Mouse (Mus musculus): ENCODE data around the gene Arl5c.
A peak's percentile ranks its signal among the peaks of the same experiment; 100 is the strongest.

Gene Arl5c

DNA sequence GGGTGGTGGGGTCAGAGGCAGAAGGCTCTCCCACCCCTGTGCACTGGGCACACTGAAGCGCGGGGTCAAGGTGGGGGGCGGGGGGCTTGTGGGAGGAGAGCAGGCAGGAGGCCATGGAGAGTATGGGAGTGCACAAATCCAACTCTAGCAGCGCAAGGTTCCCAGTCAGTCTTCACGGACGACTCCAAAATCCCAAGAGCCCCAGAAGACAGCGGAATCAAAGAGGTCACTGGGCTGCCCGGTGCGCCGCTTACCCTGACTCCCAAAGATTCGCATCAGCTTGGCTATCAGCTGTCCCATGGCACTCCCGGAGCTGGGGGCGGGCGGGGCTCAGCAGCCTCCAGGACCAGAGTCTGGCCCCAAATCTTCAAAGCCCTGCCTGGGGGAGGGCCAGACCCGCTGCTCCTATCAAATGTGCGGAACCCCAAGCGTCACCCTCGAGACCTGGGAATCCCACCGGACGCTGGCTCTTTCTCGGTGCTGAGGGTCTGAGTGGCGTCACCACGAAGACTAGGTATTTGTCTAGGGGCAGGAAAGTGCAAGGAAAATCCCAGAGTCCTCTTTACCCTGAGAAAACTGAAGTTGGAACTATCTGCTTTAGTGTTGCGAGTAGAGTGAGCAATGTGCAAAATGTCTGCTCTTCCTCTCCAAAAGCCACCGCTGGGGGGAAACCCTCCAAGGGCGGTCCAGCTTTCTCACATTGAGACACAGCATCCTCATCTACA lies at the start of gene Arl5c:
Gene Arl5c (minus strand): TSS at position 618 of the 725 bp plus-strand sequence.
- DNase-seq (ENCODE audit: low spot score), result no peak

DNA sequence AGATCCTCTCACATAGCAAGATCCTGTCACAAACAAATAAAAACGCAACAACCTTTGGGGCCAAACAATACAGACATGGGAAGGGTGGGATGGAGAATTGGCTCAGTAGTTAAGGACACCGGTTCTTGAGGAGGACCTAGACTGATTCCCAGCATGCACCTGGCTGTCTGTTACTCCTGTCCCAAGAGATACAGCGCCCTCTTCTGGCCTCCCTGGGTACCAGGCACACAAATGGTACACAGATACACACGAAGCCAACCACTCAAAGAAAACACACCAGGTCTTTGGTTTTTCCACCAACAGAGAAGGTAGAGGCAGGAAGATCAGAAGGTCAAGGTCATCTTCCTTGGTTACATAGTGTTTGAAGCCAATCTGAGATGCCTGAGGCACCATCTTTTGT lies 49.6 kb upstream of the Arl5c start:
- DNase-seq (ENCODE audit: low spot score), result no peak

DNA sequence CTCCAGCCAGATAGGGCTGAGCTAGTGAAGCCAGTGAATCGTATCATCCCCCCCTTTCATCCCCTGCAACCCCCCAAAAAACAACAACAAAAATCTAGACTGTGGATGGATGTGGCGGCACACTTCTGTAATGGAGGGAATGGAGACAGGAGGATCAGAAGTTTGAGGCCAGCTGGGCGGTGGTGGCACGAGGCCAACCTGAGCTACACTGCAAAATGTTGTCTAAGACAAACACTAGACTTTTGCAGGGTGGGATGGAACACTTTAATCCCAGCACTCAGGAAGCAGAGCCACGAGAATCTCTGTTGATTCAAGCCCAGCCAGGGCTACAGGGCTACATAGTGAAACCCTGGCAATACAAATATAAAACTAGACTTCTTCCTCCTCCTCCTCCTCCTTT lies 48.1 kb upstream of the Arl5c start:
- no peak for DNase-seq (ENCODE audit: low spot score)

DNA sequence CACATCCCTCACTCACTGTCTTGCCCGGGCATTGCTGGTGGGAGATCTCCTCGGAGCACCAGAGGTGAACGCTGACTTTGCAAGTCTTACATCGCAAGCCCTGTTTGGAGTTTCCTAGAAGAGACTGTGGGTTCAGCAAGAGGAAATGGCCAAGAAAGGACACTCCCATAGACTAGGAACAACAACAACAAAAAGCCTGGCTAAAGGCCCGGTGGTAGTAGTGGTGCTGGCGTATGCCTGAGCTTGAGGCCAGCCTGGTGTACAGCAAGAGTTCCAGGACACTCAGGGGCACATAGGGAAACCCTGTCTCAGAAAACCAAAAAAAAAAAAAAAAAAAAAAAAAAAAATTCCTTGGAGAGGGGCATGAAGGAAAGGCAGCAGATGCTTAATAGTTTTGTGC lies 46.8 kb upstream of the Arl5c start:
- DNase-seq (ENCODE audit: low spot score), result no peak

DNA sequence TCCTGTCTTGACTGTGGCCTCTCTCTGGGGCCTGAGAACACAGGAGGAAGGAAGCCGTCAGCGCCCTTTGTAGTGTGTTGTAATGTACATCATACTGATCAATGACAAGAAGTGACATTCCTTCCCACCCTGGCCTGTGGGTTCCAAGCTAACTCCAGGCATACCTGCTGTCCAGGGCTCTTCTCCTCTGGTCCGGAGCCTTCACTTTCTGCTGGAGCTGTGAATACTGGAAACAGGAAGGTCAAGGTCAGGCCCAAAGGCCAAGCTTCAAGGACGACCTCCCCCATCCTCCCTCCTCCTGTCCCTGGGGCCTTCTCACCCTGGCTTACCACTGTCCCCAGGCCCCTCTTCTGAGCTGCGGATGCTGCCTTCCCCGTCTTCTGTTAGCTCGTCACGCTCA lies 45.0 kb upstream of the Arl5c start:
- DNase-seq (ENCODE audit: low spot score), result no peak

DNA sequence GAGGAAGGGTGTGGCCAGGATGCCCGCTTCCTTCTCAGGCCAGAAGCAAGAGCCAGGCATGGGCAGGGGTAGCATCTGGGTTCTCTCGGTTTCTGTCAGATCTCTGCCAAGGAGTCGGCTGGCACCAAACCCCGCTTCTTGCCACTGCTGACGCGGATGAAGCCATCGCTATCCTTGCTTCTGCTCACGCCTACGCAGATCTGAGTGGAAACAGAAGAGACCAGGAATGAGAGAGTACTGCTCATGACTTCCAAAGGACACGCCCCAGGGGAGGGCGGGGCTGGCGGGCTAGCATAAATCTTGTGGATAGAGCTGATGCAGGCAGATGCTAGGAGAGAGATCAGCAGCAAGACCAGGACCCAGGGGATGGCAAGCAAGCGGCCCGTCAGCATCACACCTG lies 41.9 kb upstream of the Arl5c start:
- no peak for DNase-seq (ENCODE audit: low spot score)

DNA sequence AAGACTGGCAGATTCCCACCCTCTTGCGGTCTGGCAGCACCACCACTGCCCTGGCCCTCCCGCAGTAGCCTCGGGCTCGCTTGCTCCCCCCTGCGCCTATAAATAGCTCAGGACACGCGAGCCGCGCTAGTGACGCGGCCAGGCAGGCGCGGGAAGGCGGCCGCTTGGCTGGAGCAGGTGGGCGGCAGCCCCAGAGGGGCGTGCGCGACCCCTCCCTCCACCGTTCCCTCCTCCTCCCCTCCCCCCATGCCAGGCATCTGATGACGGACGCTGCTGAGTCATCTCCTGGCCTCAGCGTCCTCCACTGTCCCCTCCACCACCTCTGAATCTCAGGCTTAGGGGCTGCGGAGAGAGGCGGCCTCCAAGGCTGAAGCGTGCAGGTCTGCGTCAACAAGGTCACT lies 40.0 kb upstream of the Arl5c start:
- DNase-seq (ENCODE audit: low spot score), result no peak

DNA sequence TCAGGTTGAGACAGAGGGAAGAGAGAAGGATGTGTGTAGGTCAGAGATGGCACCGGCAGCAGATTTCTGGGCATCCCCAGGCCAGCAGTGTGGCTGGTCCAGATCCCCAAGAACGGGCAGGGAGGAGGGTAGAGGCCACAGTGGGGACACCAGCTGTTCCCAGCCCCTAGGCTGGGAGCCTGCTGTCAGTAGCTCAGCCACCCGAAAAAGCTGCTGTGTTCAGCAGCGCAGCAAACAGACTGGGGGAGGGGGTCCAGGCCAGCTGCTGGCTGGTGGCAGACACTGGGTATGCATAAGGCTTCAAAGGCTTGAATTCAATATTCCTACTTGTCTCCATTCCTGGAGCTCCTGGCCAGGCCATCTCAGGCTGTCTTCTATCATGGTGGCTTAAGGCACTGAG lies 38.9 kb upstream of the Arl5c start:
- DNase-seq (ENCODE audit: low spot score), result no peak

DNA sequence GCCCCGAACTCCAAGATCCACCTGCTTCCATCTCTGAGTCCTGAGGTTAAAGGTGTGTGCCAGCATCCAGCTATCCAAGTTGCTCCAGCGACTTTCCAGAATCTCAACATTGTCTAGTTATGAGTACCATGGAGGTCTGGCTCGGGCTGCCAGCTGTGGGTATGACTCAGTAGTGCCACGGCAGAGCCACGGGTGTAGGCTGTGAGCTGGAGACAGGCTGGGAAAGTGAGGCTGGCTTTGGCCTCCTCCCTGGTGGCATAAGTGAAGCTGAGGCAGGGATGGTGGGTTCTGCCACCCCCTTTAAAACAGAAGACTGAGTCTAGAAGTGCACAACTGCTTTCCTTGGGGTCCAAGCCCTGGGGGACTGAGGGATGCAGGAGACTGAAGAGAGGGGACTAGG lies 38.1 kb upstream of the Arl5c start:
- no peak for DNase-seq (ENCODE audit: low spot score)

DNA sequence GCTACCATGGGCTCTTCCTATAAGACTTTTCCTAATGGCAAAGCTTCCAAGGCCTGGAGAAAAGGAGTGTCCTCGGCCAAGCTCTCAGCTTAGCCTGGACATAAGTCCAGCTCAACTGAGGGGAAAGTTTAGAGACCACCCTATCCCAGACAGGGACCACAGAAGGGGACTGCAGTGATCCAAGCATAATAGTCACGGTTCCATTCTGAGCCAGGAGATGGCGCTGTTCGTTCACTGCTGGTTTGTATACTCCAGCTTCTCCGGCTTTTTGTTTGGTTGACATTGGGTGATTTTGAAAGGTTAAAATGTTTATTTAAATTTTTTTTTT lies 35.4 kb upstream of the Arl5c start:
- peak; percentile 74 for DNase-seq (ENCODE audit: low spot score)

DNA sequence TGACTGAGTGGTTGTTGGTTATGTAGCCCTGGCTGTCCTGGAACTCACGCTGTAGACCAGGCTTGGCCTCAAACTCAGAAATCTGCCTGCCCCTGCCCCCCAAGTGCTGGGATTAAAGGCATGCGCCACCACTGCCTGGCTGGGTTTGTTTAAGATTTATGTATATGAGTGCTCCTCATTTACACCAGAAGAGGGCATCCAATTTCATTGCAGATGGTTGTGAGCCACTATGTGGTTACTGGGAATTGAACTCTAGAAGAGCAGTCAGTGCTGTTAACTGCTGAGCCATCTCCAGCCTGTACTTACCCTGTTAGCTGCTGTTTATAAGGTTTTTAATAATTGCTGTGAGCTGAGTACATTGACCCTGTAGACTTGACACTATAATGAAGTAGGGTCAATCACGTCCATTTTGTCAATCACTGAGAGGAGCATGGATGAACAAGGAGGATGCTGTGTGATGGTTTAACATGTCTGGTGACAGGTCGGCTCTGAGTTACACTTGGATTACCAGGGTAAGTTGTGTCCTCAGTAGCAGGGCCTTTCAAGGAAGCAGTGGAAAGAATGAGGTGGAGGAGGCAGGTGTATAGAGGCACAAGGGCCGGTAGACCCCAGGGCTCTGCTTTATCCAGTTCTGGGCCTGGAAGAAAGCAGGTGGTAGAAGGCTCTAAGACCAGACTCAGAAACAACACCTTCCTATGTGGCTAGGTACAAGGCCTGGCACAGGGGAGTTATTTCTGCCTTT lies 34.9 kb upstream of the Arl5c start:
- DNase-seq (ENCODE audit: low spot score), result no peak

DNA sequence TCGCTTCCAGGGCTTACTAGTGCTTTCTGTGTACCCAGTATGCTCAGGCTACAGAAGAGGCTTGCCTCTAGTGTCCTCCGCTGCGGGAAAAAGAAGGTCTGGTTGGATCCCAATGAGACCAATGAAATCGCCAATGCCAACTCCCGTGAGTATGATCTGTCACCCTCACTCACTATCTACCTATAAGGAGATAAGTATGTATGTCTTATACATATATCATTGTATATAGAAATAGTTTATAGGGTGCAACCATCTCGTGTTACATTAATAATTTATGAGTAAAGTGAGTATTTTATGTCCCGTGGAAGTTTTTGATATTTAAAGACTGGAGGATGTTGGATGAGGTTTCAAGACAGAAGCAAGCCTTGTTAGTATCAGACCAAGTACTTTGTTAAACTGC lies 31.8 kb upstream of the Arl5c start:
- no peak for DNase-seq (ENCODE audit: low spot score)

DNA sequence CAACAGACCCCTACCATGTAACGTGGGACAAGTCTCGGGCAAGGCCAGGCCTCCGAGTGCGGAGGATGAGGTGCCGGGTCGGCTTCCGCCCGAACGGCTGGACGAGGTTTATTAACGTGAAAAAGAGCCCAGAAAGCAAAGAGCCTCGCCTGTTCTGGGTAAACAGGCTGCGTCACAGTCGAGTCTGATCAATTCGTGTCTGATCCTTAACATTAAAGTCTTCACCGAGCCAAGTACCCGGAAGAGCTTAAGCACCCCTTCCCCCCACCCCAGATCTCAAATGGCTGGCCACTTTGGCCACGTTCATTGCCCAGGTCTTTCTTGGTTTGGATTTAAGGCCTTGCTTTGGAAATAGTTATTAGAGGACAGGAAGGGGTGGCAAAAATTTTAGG lies 31.3 kb upstream of the Arl5c start:
- DNase-seq (ENCODE audit: low spot score), result no peak

DNA sequence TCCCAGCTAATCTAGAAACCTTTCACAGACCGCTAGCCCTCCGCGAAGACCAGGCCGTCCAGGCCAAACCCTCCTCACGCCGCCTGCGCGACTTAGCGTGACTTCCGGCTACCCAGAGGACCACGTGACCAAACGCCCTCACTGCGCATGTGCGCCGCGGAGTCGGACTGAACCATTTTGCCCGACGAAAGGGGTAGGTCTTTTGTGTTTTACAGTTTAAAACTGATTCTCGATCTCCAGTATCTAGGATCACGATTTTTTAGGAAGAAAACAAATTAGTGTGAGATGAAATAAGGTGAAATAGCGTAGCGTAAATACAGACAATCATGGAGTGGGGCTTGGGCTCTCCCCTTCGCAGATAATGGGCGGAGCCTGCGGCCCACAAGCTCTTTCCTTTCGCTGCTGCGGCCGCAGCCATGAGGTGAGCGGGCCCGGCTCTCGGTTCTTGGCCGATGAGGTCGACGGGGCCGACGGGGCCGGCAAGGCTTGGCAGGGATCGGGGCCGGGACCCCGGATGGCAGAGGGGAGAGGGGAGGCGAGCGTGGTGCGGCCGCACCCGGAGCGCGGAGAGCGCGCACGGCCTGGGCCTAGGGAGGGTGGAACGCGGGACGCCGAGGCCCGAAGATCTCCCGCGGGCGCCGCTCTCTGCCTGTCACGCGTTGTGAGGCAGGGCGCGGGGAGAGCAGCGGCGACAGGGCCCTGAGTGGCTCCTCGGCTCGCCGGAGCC lies 30.8 kb upstream of the Arl5c start, which contains the start of gene Rpl19:
Gene Rpl19 (plus strand): TSS at position 141 of the 727 bp plus-strand sequence.
- peak; percentile 94 for DNase-seq (ENCODE audit: low spot score)

DNA sequence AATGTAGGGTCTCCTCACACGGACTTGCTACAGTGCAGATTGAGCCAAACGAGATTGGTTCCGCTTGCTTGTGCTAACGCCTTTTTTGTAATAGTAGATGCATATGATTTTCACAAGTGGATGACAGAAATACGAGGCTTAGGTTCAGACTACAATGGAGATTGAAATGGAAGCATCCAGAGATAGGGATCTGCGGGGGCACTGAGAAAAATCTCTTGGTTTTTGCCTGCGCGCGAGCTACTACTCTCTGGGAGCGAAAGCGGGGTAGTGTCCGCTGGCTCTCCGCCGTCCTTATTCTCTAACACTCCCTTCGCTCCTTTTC lies 30.2 kb upstream of the Arl5c start:
- no peak for DNase-seq (ENCODE audit: low spot score)

DNA sequence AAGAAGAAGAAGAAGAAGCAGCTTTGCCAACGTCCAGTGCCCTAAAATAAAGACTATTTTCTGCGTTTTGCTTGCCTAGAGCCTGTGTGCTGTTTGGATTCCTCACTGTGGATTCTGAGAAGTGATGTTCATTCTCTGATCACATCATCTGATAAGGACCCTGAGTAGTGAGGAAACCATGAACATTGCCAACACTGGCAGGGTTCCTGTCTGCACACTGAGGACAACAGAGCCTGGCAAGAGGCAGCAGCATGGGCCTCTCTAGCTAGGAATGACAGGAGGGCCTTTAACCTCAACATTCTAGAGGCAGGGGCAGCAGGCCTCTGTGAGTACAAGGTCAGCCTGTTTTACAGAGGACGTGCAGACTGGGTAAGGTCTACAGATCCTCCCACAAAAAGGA lies 28.5 kb upstream of the Arl5c start:
- DNase-seq (ENCODE audit: low spot score), result no peak

DNA sequence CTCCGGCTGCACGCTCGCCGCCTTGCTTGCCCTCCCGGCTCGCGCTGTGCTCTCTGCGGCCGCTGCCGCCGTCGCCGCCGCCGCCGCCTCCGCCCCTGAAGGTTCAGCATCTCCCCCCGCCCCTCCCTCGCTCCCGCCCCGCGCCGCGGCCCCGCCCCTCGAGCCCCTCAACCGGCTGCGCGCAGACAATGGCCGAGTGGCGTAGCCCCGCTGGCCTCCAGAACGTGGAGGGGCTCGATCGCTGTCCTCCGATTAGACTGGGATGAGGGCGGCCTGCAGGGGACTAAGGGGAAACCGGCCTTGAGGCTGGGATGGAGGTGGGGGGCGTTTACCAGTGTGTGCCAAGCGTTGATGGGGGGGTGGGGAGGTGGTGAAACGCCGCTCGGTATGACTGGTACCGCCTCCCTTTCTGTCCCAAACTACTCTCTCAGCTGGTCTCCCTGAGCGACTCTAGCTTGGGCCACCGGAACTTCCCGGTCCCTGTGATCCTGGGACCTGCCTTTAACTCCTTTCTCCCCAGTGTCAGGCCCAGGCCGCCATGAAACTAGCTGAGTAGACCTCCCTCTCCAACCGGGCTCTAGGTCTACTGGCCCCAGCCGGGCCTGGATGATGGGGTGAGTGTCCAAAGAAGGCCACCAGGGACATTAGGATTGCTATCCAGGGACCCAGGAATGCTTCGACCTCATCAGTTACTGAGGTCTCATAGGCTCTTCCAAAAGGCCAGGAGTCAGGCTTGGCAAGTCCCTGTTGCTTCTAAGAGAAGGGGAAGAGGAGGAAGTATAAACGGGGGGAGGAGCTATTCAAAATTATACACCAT lies 26.8 kb upstream of the Arl5c start, which contains the start of gene Cacnb1:
Gene Cacnb1 (minus strand): TSS at position 480 of the 817 bp plus-strand sequence.
- no peak for DNase-seq (ENCODE audit: low spot score)

DNA sequence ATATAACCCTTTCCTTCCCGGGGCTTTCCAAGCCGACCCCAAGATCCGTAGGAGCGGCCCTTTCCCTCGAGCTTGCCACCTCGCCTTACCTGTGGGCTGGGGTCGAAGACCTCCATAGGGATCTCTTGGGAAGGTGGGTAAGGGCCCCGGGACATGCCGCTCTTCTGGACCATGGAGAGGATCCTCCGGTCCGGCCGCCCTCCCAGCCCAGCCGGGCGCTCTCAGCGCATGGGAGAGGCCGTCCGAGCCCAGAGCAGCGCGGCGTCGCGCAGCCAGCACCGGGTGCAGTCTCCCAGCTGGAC lies 26.2 kb upstream of the Arl5c start:
- no peak for DNase-seq (ENCODE audit: low spot score)

DNA sequence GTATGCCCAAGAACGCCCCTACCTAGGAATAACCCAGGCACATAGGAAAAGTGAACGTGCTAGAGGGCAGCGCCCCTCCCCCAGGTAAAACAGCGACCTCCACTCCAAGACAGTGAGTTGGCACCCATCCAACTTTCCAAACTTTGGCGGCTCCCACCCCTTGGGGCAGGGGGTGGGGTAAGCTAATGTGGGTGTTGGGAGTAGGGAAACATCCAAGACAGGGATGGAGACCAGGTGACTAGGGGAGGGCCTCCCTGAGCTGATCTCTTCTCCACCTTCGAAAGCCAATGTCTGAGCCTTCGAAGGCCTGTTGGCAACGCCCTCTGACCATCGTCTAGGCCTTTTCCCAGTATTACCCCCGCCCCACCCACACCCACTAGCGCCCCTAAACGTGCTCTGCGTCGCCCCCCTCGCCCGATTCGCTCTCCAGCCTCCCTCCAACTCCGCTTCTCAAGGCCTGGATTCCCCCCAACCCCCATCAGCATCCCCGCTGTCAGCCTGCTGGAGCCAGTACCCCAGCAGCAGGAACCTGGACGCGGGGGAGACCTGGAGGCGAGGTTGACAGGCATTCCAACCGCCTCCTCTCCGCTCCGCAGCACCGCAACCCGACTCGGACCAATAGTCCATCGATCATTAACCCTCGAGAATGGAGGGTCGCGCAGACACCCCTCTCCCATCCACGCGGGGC lies 25.7 kb upstream of the Arl5c start:
- no peak for DNase-seq (ENCODE audit: low spot score)

DNA sequence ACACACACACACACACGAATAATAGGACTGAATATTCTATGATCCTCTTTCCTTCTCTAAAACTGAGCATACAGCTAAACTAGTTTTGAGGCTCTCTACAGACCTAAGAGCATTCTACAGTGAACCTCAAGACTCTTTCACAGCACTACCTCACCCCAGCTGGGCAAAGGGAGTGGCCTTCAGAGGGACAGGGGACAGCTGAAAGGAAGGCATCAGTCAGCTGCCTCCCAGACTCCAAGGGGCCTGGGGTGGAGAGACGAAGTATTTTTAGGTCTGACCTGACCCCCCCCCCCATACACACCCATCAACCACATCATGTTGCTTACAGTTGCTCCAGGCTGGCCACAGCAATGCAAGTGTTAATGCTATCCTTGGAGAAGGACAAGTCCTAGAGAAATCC lies 25.1 kb upstream of the Arl5c start:
- no peak for DNase-seq (ENCODE audit: low spot score)

DNA sequence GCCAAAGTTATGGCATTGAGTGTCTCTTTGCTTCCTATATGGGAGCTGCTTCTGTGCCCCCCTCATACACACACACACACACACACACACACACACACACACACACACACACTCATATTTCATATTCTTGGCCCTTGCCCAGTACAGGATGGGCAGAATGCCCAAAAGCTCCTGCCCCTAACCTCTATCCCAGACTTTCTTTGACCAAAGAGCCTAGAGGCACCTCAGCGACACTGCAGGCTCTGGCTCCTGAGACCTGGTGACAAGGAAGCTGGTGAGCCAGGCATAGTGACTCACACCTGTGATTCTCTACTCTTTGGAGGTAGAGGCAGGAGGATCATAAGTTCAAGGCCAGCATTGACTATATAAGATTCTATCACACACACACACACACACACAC lies 24.7 kb upstream of the Arl5c start:
- DNase-seq (ENCODE audit: low spot score), result no peak
